Mouse (Mus musculus): Measurements from ENCODE around the gene Golgb1. TPM values are rescaled to one million over a fixed set of nuclear protein-coding genes. Genes with fewer than 3 reads are reported as not detected.

Gene Golgb1
- polyA plus RNA-seq, 2 experiments, result 13.3 to 26.4 TPM

DNA sequence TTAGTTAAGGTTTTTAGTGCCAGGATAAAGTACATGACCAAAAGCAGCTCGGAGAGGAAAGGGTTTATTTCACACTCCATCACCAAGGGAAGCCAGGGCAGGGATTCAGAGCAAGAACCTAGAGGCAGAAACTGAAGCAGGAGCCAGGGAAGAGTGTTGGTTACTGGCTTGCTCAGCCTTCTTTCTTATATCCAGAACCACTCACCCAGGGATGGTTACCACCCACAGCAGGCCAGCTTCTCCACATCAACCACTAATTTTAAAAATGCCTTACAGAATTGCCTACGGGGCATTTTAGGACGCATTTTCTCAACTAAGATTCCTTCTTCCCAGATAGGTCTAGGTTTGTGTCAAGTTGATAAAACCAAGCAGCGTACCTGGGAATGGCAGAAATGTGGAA is 88.5 kb downstream of the Golgb1 start:
- no peaks in the 10 kb centered on the region for H3K4me1 ChIP-seq (replicated peaks; ENCODE audit: control insufficient read depth in 2 of 2, insufficient read depth in 2 of 2, low read length in 1 of 2)
- DNase-seq (ENCODE audit: low read depth in 3 of 3, low spot score in 3 of 3), result no peak
- no peak overlapping the region for H3K4me2 ChIP-seq (ENCODE audit: low read depth)
- H3K27ac ChIP-seq, result no peak overlapping the region
- no peak overlapping the region for H3K4me3 ChIP-seq (ENCODE audit: insufficient read depth in 1 of 2, low read depth in 2 of 2, low read length in 2 of 2)
- WGBS (ENCODE audit: insufficient replicate concordance), result 67% methylated on average over 4 of the region's 4 CpGs
- H3K9me3 ChIP-seq (ENCODE audit: control insufficient read depth, low read length), result no peaks in the 10 kb centered on the region
- no peak for TF ChIP-seq CTCF (IDR thresholded peaks at IDR 0.05; ENCODE audit: low read depth)
- TF ChIP-seq EP300 (IDR thresholded peaks at IDR 0.05; ENCODE audit: low read depth), result no peak
- H3K27me3 ChIP-seq (ENCODE audit: control insufficient read depth, insufficient read depth, low read length), result no peaks in the 10 kb centered on the region
- H3K36me3 ChIP-seq (replicated peaks; ENCODE audit: control insufficient read depth, insufficient read depth, low read depth), result no peaks in the 10 kb centered on the region
- no peak overlapping the region for H3K9ac ChIP-seq (replicated peaks)
- ATAC-seq (ENCODE audit: insufficient read depth), result no peak

DNA sequence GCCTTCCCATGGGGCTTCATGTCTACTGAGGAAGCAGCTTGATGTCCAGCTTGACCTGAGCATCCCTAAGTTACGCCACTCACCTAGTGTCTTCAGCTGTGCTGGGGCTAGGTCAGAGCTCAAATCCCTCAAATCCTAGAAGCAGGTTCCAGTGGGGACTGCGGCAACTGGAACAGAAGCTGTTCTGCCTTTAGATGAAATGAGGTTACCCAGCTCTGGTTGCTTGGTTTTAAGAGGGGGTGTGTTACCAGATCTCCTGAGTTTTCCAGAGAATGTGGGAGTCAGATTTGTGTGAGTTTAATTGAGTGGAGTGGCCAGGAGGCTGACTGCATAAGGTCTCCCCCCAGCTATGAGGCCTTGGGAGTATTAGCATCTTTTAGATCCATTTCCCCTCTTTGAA is 104.2 kb downstream of the Golgb1 start:
- DNase-seq (ENCODE audit: low read depth in 3 of 3, low spot score in 3 of 3), result no peak
- H3K9ac ChIP-seq (replicated peaks), result no peak overlapping the region
- no peak overlapping the region for H3K27ac ChIP-seq
- no peak overlapping the region for H3K4me2 ChIP-seq (ENCODE audit: low read depth)
- no peak for TF ChIP-seq EP300 (IDR thresholded peaks at IDR 0.05; ENCODE audit: low read depth)
- no peak for TF ChIP-seq CTCF (IDR thresholded peaks at IDR 0.05; ENCODE audit: low read depth)
- H3K4me3 ChIP-seq (ENCODE audit: insufficient read depth in 1 of 2, low read depth in 2 of 2, low read length in 2 of 2), result no peak overlapping the region
- no peaks in the 10 kb centered on the region for H3K4me1 ChIP-seq (replicated peaks; ENCODE audit: control insufficient read depth in 2 of 2, insufficient read depth in 2 of 2, low read length in 1 of 2)
- no peaks in the 10 kb centered on the region for H3K9me3 ChIP-seq (ENCODE audit: control insufficient read depth, low read length)
- ATAC-seq (ENCODE audit: insufficient read depth), result no peak
- H3K27me3 ChIP-seq (ENCODE audit: control insufficient read depth, insufficient read depth, low read length), result no peaks in the 10 kb centered on the region
- no peaks in the 10 kb centered on the region for H3K36me3 ChIP-seq (replicated peaks; ENCODE audit: control insufficient read depth, insufficient read depth, low read depth)
- 67% methylated on average over 2 of the region's 2 CpGs for WGBS (ENCODE audit: insufficient replicate concordance)

Other genes starting within 250 kb of the Golgb1 start
- gene Cd86, start 209.1 kb upstream of the Golgb1 start, polyA plus RNA-seq (2012; rRNA removed), result 2.6 and 4.8 TPM in 2 replicates
- 7.1 and 7.7 TPM in 2 replicates for gene Cd86, start 209.1 kb upstream of the Golgb1 start, polyA plus RNA-seq (2014; fragmentation: Nextera tagmentation; extraction: Ambion mirVana)
- gene Ildr1, start 181.2 kb upstream of the Golgb1 start, polyA plus RNA-seq (2012; rRNA removed), result 0.03 and 0.04 TPM in 2 replicates
- 0.05 and 0.08 TPM in 2 replicates for gene Ildr1, start 181.2 kb upstream of the Golgb1 start, polyA plus RNA-seq (2014; fragmentation: Nextera tagmentation; extraction: Ambion mirVana)
- 1.5 and 3.2 TPM in 2 replicates for gene Slc15a2, start 90.2 kb upstream of the Golgb1 start, polyA plus RNA-seq (2012; rRNA removed)
- 0.32 and 2.8 TPM in 2 replicates for gene Slc15a2, start 90.2 kb upstream of the Golgb1 start, polyA plus RNA-seq (2014; fragmentation: Nextera tagmentation; extraction: Ambion mirVana)
- 1.7 and 3.1 TPM in 2 replicates for gene Iqcb1, start 46.8 kb upstream of the Golgb1 start, polyA plus RNA-seq (2012; rRNA removed)
- 6.8 and 8.7 TPM in 2 replicates for gene Iqcb1, start 46.8 kb upstream of the Golgb1 start, polyA plus RNA-seq (2014; fragmentation: Nextera tagmentation; extraction: Ambion mirVana)
- 0.22 and 0.37 TPM in 2 replicates for gene Eaf2, start 137 bp upstream of the Golgb1 start, polyA plus RNA-seq (2012; rRNA removed)
- gene Eaf2, start 137 bp upstream of the Golgb1 start, polyA plus RNA-seq (2014; fragmentation: Nextera tagmentation; extraction: Ambion mirVana), result 0.18 and 0.70 TPM in 2 replicates
- gene Hcls1, start 59.8 kb downstream of the Golgb1 start, polyA plus RNA-seq (2012; rRNA removed), result 7.3 and 12.3 TPM in 2 replicates
- 5.1 and 5.8 TPM in 2 replicates for gene Hcls1, start 59.8 kb downstream of the Golgb1 start, polyA plus RNA-seq (2014; fragmentation: Nextera tagmentation; extraction: Ambion mirVana)
- gene Fbxo40, start 115.3 kb downstream of the Golgb1 start, polyA plus RNA-seq (2012; rRNA removed), result 0.06 TPM in 1 of 2 replicates, not detected in the other
- gene Fbxo40, start 115.3 kb downstream of the Golgb1 start, polyA plus RNA-seq (2014; fragmentation: Nextera tagmentation; extraction: Ambion mirVana), result 0.04 TPM in 1 of 2 replicates, not detected in the other
- gene Polq, start 136.6 kb downstream of the Golgb1 start, polyA plus RNA-seq (2012; rRNA removed), result 5.9 and 8.7 TPM in 2 replicates
- gene Polq, start 136.6 kb downstream of the Golgb1 start, polyA plus RNA-seq (2014; fragmentation: Nextera tagmentation; extraction: Ambion mirVana), result 9.0 and 11.3 TPM in 2 replicates